ENCODE assay signal across 28 mouse cellular contexts in genomic region chr6:91185502-91185901, GRCm38 (mm10). TPM values are rescaled to one million over a fixed set of nuclear protein-coding genes. Genes with fewer than 3 reads are reported as not detected.
DNase-seq lines count a peak whose midpoint lies in the region; ATAC-seq lines count a peak whose summit lies in the region.
"Had no signal": no experiment of that assay in that cellular context is flagged by ENCODE, and none has a peak within 500 bp of the region (broad histone marks: within the 10 kb centered on the region; RNA-seq: fewer than 3 reads in every experiment).

No protein-coding gene starts in this region.

- H3K4me1 ChIP-seq in heart, embryonic 11.5 days (ENCODE audit: control insufficient read depth, insufficient read depth, low read length), result peaks cover 4% of the 10 kb centered on the region; the same call in 1 of the 2 replicates
- H3K4me1 ChIP-seq: midbrain, embryonic 15.5 days had no signal

- H3K27ac ChIP-seq in heart, embryonic 11.5 days (ENCODE audit: low read depth, low read length), result no peak overlapping the region
- H3K27ac ChIP-seq: embryonic facial prominence, embryonic 13.5 days; hindbrain, embryonic 13.5 days; liver, embryonic 14.5 days; macrophage; midbrain, embryonic 15.5 days; neural tube, embryonic 12.5 days had no signal

- H3K4me2 ChIP-seq in heart, embryonic 11.5 days, result no peak overlapping the region
- H3K4me2 ChIP-seq: embryonic facial prominence, embryonic 13.5 days; hindbrain, embryonic 13.5 days; midbrain, embryonic 15.5 days; neural tube, embryonic 12.5 days had no signal

- no peaks in the 10 kb centered on the region for H3K36me3 ChIP-seq in heart, embryonic 11.5 days (ENCODE audit: control insufficient read depth, insufficient read depth, low read length)
- H3K36me3 ChIP-seq: embryonic facial prominence, embryonic 13.5 days; hindbrain, embryonic 13.5 days; midbrain, embryonic 15.5 days; neural tube, embryonic 12.5 days had no signal

- DNase-seq in heart, adult 18-20 months, result peak; percentile 81 to 91
- DNase-seq in gastrocnemius, postnatal 14 days, result peak; percentile 81
- DNase-seq in heart, adult 9 months (ENCODE audit: low spot score in 2 of 2), result peak; percentile 74 to 84
- DNase-seq in heart, postnatal 4 days, result peak; percentile 46
- no peak for DNase-seq in cerebellum, postnatal 10 days
- DNase-seq: adrenal gland, adult 2 months; cerebellum, adult 9-10 months; embryo, embryonic 11 days; forebrain, postnatal 0 days; kidney, adult 9 months; kidney, postnatal 10 days; layer of hippocampus, adult 9-11 months; liver; lung, adult 2 months; lung, postnatal 10 days; right cerebral cortex, adult 18-20 months had no signal

- intact Hi-C loops in gastrocnemius, postnatal 14 days (cut with DNase I; ENCODE audit: low total_unique reads), result loop anchor here (5.0 kb wide), 1 partner anchor 42 kb away; no protein-coding TSS in a partner anchor

- H3K9ac ChIP-seq in heart, embryonic 11.5 days (ENCODE audit: low read depth, low read length), result no peak overlapping the region
- H3K9ac ChIP-seq: embryonic facial prominence, embryonic 13.5 days; forebrain, postnatal 0 days; hindbrain, embryonic 13.5 days; liver, embryonic 14.5 days; midbrain, embryonic 15.5 days; neural tube, embryonic 12.5 days had no signal

- ATAC-seq in heart, embryonic 11.5 days (replicated peaks; ENCODE audit: insufficient number of reproducible peaks, low FRiP score, low TSS enrichment), result no peak
- no peak for ATAC-seq in monocyte, adult 5-6 weeks (replicated peaks; ENCODE audit: insufficient number of reproducible peaks, low FRiP score, low TSS enrichment, poor library complexity, severe bottlenecking)
- ATAC-seq in megakaryocyte progenitor cell, adult 5-6 weeks (replicated peaks; ENCODE audit: poor library complexity), result no peak
- ATAC-seq: CD4-positive, CD25-positive, alpha-beta regulatory T cell, adult 4 months; forebrain, postnatal 0 days; intestine, postnatal 0 days; midbrain, embryonic 15.5 days had no signal

- whole genome bisulfite sequencing in heart, embryonic 11.5 days (ENCODE audit: insufficient replicate concordance), result 73% methylated on average over 5 of the region's 5 CpGs

- H3K4me3 ChIP-seq in heart, embryonic 11.5 days (ENCODE audit: low read depth, low read length), result no peak overlapping the region
- H3K4me3 ChIP-seq: embryonic facial prominence, embryonic 13.5 days; hindbrain, embryonic 13.5 days; midbrain, embryonic 15.5 days; neural tube, embryonic 12.5 days had no signal

- no peaks in the 10 kb centered on the region for H3K9me3 ChIP-seq in heart, embryonic 11.5 days (replicated peaks; ENCODE audit: control insufficient read depth, low read length)
- H3K9me3 ChIP-seq: embryonic facial prominence, embryonic 13.5 days; hindbrain, embryonic 13.5 days; midbrain, embryonic 15.5 days; neural tube, embryonic 12.5 days had no signal

- H3K27me3 ChIP-seq in heart, embryonic 11.5 days (ENCODE audit: control insufficient read depth, insufficient read depth, low read length), result no peaks in the 10 kb centered on the region; the same call in 1 of the 2 replicates
- H3K27me3 ChIP-seq: embryonic facial prominence, embryonic 13.5 days; hindbrain, embryonic 13.5 days; midbrain, embryonic 15.5 days; neural tube, embryonic 12.5 days had no signal

RNA-seq across cellular contexts. Expression of gene Fbln2, which starts 26.8 kb away (rescaled TPM):
- total RNA-seq in heart, adult 18-20 months (2021), result 10 to 100 TPM; 42.0 to 43.1 TPM
- polyA plus RNA-seq in heart, embryonic 11.5 days (2014; fragmentation: Nextera tagmentation; extraction: Ambion mirVana), result 105 and 137 TPM in 2 replicates
- 10 to 100 TPM; 62.5 to 62.6 TPM for total RNA-seq in gastrocnemius, postnatal 14 days (2021)
- 100 to 1,000 TPM; 172 to 182 TPM for total RNA-seq in heart, postnatal 4 days (2021)
- not detected in 3 replicates for total RNA-seq in monocyte, adult 5-6 weeks (2017)
- not detected in 2 replicates for total RNA-seq in megakaryocyte progenitor cell, adult 5-6 weeks (2015)
- total RNA-seq in megakaryocyte progenitor cell, adult 5-6 weeks (2017), result not detected in 2 replicates
- total RNA-seq: granulocyte monocyte progenitor cell, adult 5-6 weeks had no signal

RNA-seq across cellular contexts. Expression of gene Hdac11, which starts 29.0 kb away (rescaled TPM):
- total RNA-seq in heart, adult 18-20 months (2021), result 10 to 100 TPM; 20.9 to 21.3 TPM
- 7.9 TPM in 2 replicates for polyA plus RNA-seq in heart, embryonic 11.5 days (2014; fragmentation: Nextera tagmentation; extraction: Ambion mirVana)
- total RNA-seq in gastrocnemius, postnatal 14 days (2021), result 1 to 10 TPM; 6.4 to 6.9 TPM
- total RNA-seq in heart, postnatal 4 days (2021), result 10 to 100 TPM; 11.4 to 12.5 TPM
- total RNA-seq in monocyte, adult 5-6 weeks (2017), result 0.43 to 1.6 TPM (median 1.3 TPM) in 3 replicates
- 0.77 and 1.1 TPM in 2 replicates for total RNA-seq in megakaryocyte progenitor cell, adult 5-6 weeks (2015)
- total RNA-seq in megakaryocyte progenitor cell, adult 5-6 weeks (2017), result 1.2 and 1.4 TPM in 2 replicates

Comparison
In these comparisons a context has a peak if more than half of its experiments do, and no peak if none do; other contexts are left out.
1. DNase-seq: peak in heart, adult 18-20 months (2 of 2), gastrocnemius, postnatal 14 days (single experiment), heart, adult 9 months (2 of 2) and heart, postnatal 4 days (single experiment); none in cerebellum, postnatal 10 days (0 of 2).
2. RNA of gene Fbln2, which starts 26.8 kb away (total RNA-seq): 172 to 182 TPM in heart, postnatal 4 days, 62.5 to 62.6 TPM in gastrocnemius, postnatal 14 days and 42.0 to 43.1 TPM in heart, adult 18-20 months; not detected in monocyte, adult 5-6 weeks and not detected in megakaryocyte progenitor cell, adult 5-6 weeks; every median in the first group is over 10 times any median in the second.